Mouse (Mus musculus) cerebellum, adult 11 months (tissue): Measurements from ENCODE around the gene Smg7.
"Not testable (repeated sequence)": the region's sequence is repeated elsewhere in the genome, so short reads cannot be mapped to it uniquely, and the experiment has no call there.

ENCODE experiments used
- DNase-seq: peaks from one replicate; pipeline ENCODE4 v3.0.0; 2022

Smg7 gene

GRCm38 (mm10) chr1:152901765-152902664 lies at the start of gene Smg7:
Gene Smg7 (minus strand): TSS chr1:152902646.
- DNase-seq, result peak; percentile 76

DNA sequence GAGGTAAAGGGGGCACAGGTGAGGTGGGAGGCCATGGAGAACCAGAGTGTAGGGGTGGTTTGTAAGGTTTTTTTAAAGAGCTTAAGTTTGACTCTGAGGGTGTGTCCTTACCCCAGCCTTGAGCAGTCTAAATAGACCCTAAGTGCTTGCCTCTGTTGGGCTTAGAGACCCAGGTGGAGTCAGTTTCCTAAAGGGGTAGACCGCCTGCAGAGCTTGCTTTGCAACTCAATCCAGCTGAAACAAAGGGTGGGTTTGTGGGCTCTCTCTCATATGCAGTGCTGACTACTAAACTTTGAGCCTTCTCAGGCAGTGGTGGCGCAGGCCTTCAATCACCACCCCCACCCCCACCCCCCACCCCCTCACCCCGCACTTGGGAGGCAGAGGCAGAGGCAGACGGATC lies 40.5 kb upstream of the Smg7 start:
- DNase-seq, result no peak

DNA sequence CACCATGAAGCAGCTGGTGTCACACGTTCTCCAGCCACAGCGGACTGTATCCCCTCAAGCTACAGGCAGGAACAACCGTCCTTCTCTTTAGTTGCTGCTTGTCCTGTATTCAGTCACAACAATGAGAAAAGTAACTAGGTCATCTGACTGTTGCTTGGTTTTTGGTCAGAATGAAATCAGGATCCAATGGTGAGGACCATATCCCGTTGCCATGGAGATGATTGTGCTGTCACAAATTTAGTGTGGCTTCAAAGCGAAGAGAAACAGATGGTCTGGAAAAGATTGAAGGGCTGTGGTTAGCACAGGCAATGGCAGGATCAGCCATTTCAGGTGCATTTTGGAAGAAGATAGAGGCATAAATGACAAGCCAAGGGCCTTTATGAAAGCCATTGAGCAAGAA lies 33.9 kb upstream of the Smg7 start:
- DNase-seq, result no peak

GRCm38 (mm10) chr1:152935476-152935875 lies 33.0 kb upstream of the Smg7 start:
- DNase-seq, result no peak

DNA sequence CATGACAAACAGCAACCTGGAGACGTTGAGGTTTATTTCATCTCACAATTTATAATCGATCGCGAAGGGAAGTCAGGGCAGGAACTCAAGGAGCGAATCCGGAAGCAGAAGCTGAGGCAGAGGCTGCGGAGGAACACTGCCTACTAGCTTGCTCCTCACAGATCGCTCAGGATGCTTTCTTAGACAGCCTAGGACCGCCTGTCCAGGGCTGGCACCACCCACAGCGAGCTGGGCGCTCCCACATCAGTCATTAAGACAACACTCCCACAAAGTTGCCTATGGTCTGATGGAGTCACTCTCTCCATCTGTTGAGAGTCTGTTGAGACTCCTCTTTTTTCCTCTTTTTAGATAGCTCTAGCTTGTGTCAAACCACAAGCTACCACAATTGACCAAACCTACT lies 31.5 kb upstream of the Smg7 start:
- no peak for DNase-seq

DNA sequence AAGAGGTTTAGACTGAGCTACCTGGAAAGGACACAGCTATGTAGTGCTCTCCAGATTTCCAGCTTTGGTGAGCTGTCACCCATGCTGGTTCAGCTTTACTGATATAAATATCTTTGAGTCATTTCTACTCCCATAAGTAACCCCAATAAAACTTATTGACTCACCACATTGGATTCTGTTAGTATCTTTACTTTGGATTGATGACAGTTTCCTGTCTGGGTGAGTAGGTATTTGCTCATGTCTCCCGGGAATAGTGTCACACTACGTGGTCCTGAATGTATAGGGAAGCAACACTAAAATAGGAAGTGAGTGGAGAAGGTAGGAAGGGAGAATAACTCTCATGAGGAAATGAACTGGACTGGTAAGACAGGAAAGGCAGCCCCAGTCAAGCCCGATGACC lies 19.3 kb upstream of the Smg7 start:
- no peak for DNase-seq

DNA sequence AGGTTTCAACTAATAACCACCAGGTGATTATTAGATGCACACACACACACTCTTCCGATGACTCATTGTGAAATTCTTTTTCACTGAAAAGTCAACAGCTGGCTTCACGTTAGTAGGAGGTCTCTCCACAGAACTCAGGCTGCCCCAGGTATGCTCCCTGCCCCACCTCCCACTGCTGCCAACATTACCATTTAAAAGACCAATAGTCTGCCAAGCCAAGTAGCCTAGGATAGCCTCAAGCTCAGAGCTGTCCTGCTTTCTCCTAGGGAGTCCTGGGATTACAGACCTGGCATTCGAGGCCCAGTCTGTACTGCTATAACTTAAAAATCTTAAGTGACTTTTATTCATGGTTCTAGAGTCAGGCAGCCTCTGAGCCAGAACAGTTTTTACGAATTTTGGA lies 15.2 kb upstream of the Smg7 start:
- no peak for DNase-seq

GRCm38 (mm10) chr1:152916936-152917335 lies 14.5 kb upstream of the Smg7 start:
- DNase-seq, result no peak

DNA sequence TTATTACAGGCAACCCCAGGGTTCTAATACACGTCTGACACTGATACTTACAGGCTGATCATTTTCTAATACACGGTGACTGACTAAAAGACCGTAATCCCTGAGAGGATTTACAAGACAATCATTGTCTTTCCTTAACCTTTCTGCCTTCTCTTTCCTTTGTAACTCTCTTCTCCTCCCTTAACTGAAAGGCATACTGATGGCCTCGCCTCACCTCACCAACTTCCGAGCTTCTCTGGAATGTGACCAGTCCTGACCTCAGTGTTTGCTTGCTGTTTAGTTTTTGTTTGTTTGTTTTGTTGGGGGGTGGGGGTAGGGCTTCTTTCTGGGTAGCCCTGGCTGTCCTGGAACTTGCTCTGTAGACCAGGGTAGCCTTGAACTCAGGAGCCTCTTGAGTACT lies 13.3 kb upstream of the Smg7 start:
- DNase-seq, result no peak

GRCm38 (mm10) chr1:152913483-152914460 lies 11.3 kb upstream of the Smg7 start:
- DNase-seq, result no peak

GRCm38 (mm10) chr1:152904469-152904868 lies 2.0 kb upstream of the Smg7 start:
- DNase-seq, result peak; percentile 65

- no peak for DNase-seq
These were observed 1.2 kb upstream of the Smg7 start for GRCm38 (mm10) chr1:152903591-152904135.

- peak; percentile 97 for DNase-seq
These were observed 445 bp upstream of the Smg7 start for GRCm38 (mm10) chr1:152902665-152903516.

DNA sequence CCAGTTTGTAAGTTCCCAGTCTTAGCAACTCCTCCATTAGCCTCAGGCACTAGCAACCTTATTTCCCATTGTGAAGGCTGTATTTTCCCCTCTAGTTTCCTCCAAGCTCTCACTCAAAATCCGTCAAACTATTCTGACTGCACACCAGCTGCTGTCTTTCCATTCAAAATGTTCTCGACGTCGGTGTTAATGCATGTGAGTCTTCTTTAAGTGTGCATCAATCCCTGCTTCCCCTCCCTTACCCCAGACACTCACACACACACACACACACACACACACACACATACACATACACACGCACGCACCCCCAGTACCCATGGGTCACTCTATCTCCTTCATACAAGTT lies 1.1 kb downstream of the Smg7 start:
- DNase-seq, result peak; percentile 7

GRCm38 (mm10) chr1:152888086-152888485 lies 14.4 kb downstream of the Smg7 start:
- DNase-seq, result not testable (repeated sequence)

DNA sequence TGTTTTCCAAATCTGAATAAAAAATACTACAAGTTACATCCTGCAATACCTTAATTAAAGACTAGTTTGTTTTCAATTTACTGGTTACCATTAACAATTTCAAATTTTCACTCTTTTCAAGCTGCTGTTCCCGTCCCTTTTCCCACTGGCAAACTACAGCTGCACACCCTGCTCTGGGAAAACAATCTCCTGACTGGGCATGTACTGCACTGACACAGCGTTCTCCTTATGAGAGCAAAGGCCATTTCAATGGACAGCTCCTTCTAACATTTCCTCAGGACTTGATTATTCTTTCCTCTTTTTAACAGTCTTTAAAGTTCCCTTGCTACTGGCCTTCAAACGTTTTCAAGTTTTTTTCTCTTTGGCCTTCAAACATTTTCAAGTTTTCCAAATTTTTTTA lies 31.4 kb downstream of the Smg7 start:
- DNase-seq, result no peak

DNA sequence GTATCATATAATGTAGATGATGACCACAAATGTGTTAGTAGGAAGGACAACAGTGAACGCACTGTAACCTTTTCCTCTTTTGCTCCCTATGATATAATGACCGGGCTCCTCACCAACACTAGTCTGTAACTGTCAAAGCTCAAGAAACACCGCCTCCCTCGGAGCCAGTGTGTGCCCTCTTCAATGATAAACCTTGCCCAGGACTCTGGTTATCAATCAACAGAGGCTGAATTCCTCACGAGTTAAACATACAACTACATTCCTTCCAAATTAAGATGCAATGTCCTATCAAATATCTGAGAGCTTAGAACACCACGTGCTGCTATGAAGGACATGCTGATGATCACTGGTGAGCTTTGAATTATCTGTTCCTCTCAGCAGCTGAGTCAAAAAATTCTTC lies 32.5 kb downstream of the Smg7 start:
- no peak for DNase-seq

DNA sequence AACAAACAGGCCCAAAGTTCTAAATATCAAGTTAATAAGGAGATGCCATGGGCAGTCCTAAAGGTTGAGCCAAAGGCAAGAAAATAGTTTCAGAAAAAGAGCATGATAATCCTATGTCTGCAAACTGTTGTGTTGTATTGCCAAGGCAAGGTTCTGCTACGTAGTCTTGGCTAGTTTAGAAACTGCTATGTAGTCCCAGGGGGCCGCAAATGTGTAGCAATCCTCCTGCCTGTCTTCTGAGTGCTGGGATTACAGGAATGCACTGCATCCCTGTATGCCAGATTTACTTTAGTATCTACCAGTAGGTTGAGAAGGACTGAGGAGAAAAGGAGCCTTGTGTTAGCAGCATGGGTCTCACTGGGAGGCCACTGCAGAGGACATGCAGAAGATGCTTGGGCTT lies 55.6 kb downstream of the Smg7 start:
- no peak for DNase-seq

DNA sequence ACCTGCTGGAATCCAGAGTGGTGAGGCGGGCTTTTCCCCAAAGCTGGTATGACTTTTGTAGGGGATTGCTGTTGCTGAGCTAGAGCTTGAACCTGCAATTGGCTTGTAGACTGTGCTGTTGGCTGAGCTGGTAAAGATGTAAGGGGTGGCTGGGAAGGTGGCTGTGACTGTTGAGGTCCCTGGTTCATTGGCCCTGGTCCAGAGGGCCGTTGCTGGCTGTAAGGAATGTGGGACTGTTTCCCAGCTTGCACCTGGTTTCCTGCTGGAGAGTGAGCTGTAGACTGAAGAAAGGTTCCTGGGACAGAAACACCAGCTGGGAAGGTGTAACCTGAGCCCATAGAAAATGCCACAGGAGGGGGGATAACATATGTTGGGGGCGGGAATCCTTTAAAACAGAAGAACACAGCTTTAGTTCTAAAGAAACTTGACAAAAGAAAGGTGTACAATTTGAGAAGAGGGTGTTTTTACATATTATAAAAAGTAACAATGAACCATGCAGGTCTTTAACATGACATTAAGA lies 57.2 kb downstream of the Smg7 start:
- DNase-seq, result no peak

DNA sequence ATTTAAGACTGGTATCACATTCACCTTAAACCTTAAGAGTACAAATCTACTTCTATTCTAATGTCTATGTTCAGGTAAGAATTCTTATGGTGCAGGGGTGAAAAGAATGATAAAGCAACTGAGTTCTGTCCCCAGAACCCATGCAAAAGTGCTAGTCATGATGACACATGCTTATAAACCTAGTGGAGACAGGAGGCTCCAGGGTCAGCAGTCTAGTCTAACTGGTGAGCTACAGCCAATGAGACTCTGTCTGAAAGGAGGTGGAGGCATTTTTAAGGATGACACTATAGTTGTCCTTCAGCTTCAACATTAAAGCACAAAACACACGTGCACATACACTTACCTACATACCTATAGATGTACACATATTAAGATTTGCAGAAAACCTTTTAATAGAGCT lies 57.8 kb downstream of the Smg7 start:
- no peak for DNase-seq

GRCm38 (mm10) chr1:152841057-152841456 lies 61.4 kb downstream of the Smg7 start:
- no peak for DNase-seq

GRCm38 (mm10) chr1:152840343-152840742 lies 62.1 kb downstream of the Smg7 start:
- no peak for DNase-seq
